Mouse (Mus musculus): ENCODE measurements at regions not wholly inside any gene's neighbourhood (a gene's known extent, or its start where the extent isn't known, plus 50 kb on each side); places are given as distances from the start of the nearest gene placed in this dataset.

GRCm38 (mm10) chr8:35323180-35323975 is 442.2 kb upstream of the Gm19410 start:
- no peaks in the 10 kb centered on the region for H3K4me1 ChIP-seq (ENCODE audit: control insufficient read depth, insufficient read depth)
- 74% methylated on average over 15 of the region's 15 CpGs for WGBS
- TF ChIP-seq EP300 (IDR thresholded peaks at IDR 0.05; ENCODE audit: low read depth) (no peak), CTCF (IDR thresholded peaks at IDR 0.05; ENCODE audit: low read depth) (no peak)
- no peak overlapping the region for H3K4me2 ChIP-seq (ENCODE audit: low read depth, low read length)
- no peak overlapping the region for H3K4me3 ChIP-seq (ENCODE audit: low read depth, low read length)
- H3K27ac ChIP-seq (ENCODE audit: low read depth) = no peak overlapping the region
- DNase-seq (ENCODE audit: low spot score) (no peak), ATAC-seq (ENCODE audit: insufficient read depth, low read depth) (no peak)
- no peaks in the 10 kb centered on the region for H3K36me3 ChIP-seq (replicated peaks; ENCODE audit: control insufficient read depth, insufficient read depth, low read length)
- H3K9me3 ChIP-seq (replicated peaks; ENCODE audit: control insufficient read depth, low read length) = no peaks in the 10 kb centered on the region
- H3K9ac ChIP-seq (replicated peaks; ENCODE audit: low read depth, low read length) = no peak overlapping the region
- H3K27me3 ChIP-seq (ENCODE audit: control insufficient read depth, insufficient read depth, low read length) = no peaks in the 10 kb centered on the region
